ENCODE assay signal across 7 mouse cellular contexts in genomic region chr10:121336536-121336935, GRCm38 (mm10). TPM values are rescaled to one million over a fixed set of nuclear protein-coding genes. Genes with fewer than 3 reads are reported as not detected.
DNase-seq lines count a peak whose midpoint lies in the region; ATAC-seq and TF ChIP-seq lines count a peak whose summit lies in the region.
"Not testable (repeated sequence)": the region's sequence is repeated elsewhere in the genome, so short reads cannot be mapped to it uniquely, and the experiment has no call there.

No protein-coding gene starts in this region.

- H3K4me2 ChIP-seq in heart, embryonic 16.5 days (ENCODE audit: low read depth, low read length), result peak overlapping the region; percentile 21; the same call in 1 of the 2 replicates

- TF ChIP-seq CTCF in kidney, adult 2 months (conservative IDR thresholded peaks at IDR 0.05; ENCODE audit: insufficient read depth, insufficient read length, low read depth, low read length), result not testable (repeated sequence)

- DNase-seq in ES-CJ7 (ENCODE audit: low read depth, low spot score), result peak; percentile 60
- DNase-seq in heart, adult 11 months, result peak; percentile 66
- peak; percentile 47 for DNase-seq in kidney, adult 2 months
- peak; percentile 23 to 46 for DNase-seq in kidney, postnatal 36 days
- DNase-seq in lung, postnatal 10 days, result peak; percentile 17
- peak; percentile 27 for DNase-seq in urinary bladder, postnatal 14 days (ENCODE audit: low spot score)

- H3K4me1 ChIP-seq in heart, embryonic 16.5 days (ENCODE audit: control insufficient read depth, insufficient read depth, low read length); kidney, adult 2 months (ENCODE audit: control insufficient read depth, insufficient read depth, low read length): not testable (repeated sequence)

- ATAC-seq in heart, embryonic 16.5 days (replicated peaks; ENCODE audit: extremely low read depth, insufficient read depth, low FRiP score), result not testable (repeated sequence)

- 47% methylated on average over 14 of the region's 14 CpGs for whole genome bisulfite sequencing in heart, embryonic 16.5 days
- WGBS in kidney, adult 2 months, result 71% methylated on average over 14 of the region's 14 CpGs

- not testable (repeated sequence) for H3K4me3 ChIP-seq in heart, embryonic 16.5 days (ENCODE audit: low read length); kidney, adult 2 months (ENCODE audit: insufficient read depth, low read depth, low read length)

- H3K9me3 ChIP-seq in heart, embryonic 16.5 days (replicated peaks; ENCODE audit: control insufficient read depth, low read length), result not testable (repeated sequence)

- not testable (repeated sequence) for H3K9ac ChIP-seq in heart, embryonic 16.5 days (ENCODE audit: low read length)

- not testable (repeated sequence) for H3K27ac ChIP-seq in heart, embryonic 16.5 days (ENCODE audit: low read length); kidney, adult 2 months (ENCODE audit: insufficient read depth, low read depth, low read length)

- TF ChIP-seq POLR2A in kidney, adult 2 months (IDR thresholded peaks at IDR 0.05; ENCODE audit: low read depth, low read length), result not testable (repeated sequence)

- not testable (repeated sequence) for H3K27me3 ChIP-seq in heart, embryonic 16.5 days (ENCODE audit: control insufficient read depth, insufficient read depth, low read length); kidney, adult 2 months (replicated peaks; ENCODE audit: control insufficient read depth, insufficient read depth, low read length)

- H3K36me3 ChIP-seq in heart, embryonic 16.5 days (ENCODE audit: control insufficient read depth, insufficient read depth); kidney, adult 2 months (ENCODE audit: control insufficient read depth, insufficient read depth, low read length): not testable (repeated sequence)

RNA-seq across cellular contexts. Expression of gene Tbc1d30, which starts 14.5 kb away (rescaled TPM):
- 1.2 and 1.8 TPM in 2 replicates for polyA plus RNA-seq in heart, embryonic 16.5 days (2015; fragmentation: Nextera tagmentation; extraction: Ambion mirVana)
- polyA plus RNA-seq in kidney, adult 2 months (2012; rRNA removed), result 1.0 and 1.2 TPM in 2 replicates

RNA-seq across cellular contexts. Expression of gene Gns, which starts 28.4 kb away (rescaled TPM):
- 29.0 and 31.9 TPM in 2 replicates for polyA plus RNA-seq in heart, embryonic 16.5 days (2015; fragmentation: Nextera tagmentation; extraction: Ambion mirVana)
- 128 and 160 TPM in 2 replicates for polyA plus RNA-seq in kidney, adult 2 months (2012; rRNA removed)
